Mouse (Mus musculus): Measurements from ENCODE around the gene Rptn. TPM values are rescaled to one million over a fixed set of nuclear protein-coding genes. Genes with fewer than 3 reads are reported as not detected.
A peak's percentile ranks its signal among the peaks of the same experiment; 100 is the strongest.

Gene Rptn
- not detected in 2 replicates for polyA plus RNA-seq (2014; fragmentation: Nextera tagmentation; extraction: Ambion mirVana)

GRCm38 (mm10) chr3:93393366-93393765 is at the start of gene Rptn:
Gene Rptn (plus strand): TSS chr3:93393699.
- H3K4me2 ChIP-seq (ENCODE audit: low read depth, low read length) = no peak within 1 kb of the TSS
- H3K4me1 ChIP-seq (ENCODE audit: control insufficient read depth, insufficient read depth, low read length) = no peaks in the 10 kb centered on the region
- H3K9me3 ChIP-seq (replicated peaks; ENCODE audit: control insufficient read depth, low read length) = no peaks in the 10 kb centered on the region
- H3K36me3 ChIP-seq (replicated peaks; ENCODE audit: control insufficient read depth, insufficient read depth, low read depth, low read length) = no peaks in the 10 kb centered on the region
- H3K27ac ChIP-seq (replicated peaks; ENCODE audit: low read depth, low read length) = no peak within 1 kb of the TSS
- ATAC-seq (replicated peaks; ENCODE audit: insufficient number of reproducible peaks, low FRiP score, low TSS enrichment, low read depth) (no peak), DNase-seq (ENCODE audit: low spot score) (no peak)
- H3K27me3 ChIP-seq (ENCODE audit: control insufficient read depth, insufficient read depth, low read length) = no peaks in the 10 kb centered on the region
- no peak within 1 kb of the TSS for H3K4me3 ChIP-seq (ENCODE audit: low read depth, low read length)
- no peak within 1 kb of the TSS for H3K9ac ChIP-seq (replicated peaks; ENCODE audit: low read length)
- 72% methylated on average over 2 of the region's 2 CpGs for WGBS

GRCm38 (mm10) chr3:93346896-93347295 is 46.6 kb upstream of the Rptn start:
- ATAC-seq (replicated peaks; ENCODE audit: insufficient number of reproducible peaks, low FRiP score, low TSS enrichment, low read depth) = no peak
- Histone ChIP-seq H3K36me3 (replicated peaks; ENCODE audit: control insufficient read depth, insufficient read depth, low read depth, low read length) (no peaks in the 10 kb centered on the region), H3K4me2 (ENCODE audit: low read depth, low read length) (no peak overlapping the region), H3K9ac (replicated peaks; ENCODE audit: low read length) (no peak overlapping the region), H3K27me3 (ENCODE audit: control insufficient read depth, insufficient read depth, low read length) (no peaks in the 10 kb centered on the region), H3K27ac (replicated peaks; ENCODE audit: low read depth, low read length) (no peak overlapping the region), H3K9me3 (replicated peaks; ENCODE audit: control insufficient read depth, low read length) (no peaks in the 10 kb centered on the region), H3K4me3 (ENCODE audit: low read depth, low read length) (no peak overlapping the region), H3K4me1 (ENCODE audit: control insufficient read depth, insufficient read depth, low read length) (no peaks in the 10 kb centered on the region)
- 62% methylated on average over 2 of the region's 2 CpGs for WGBS
- no peak for DNase-seq (ENCODE audit: low spot score)

GRCm38 (mm10) chr3:93360045-93360444 is 33.5 kb upstream of the Rptn start:
- no peaks in the 10 kb centered on the region for H3K27me3 ChIP-seq (ENCODE audit: control insufficient read depth, insufficient read depth, low read length)
- H3K9ac ChIP-seq (replicated peaks; ENCODE audit: low read length) = no peak overlapping the region
- no peak for ATAC-seq (replicated peaks; ENCODE audit: insufficient number of reproducible peaks, low FRiP score, low TSS enrichment, low read depth)
- H3K4me3 ChIP-seq (ENCODE audit: low read depth, low read length) = no peak overlapping the region
- 22% methylated on average over 7 of the region's 7 CpGs for WGBS
- H3K9me3 ChIP-seq (replicated peaks; ENCODE audit: control insufficient read depth, low read length) = no peaks in the 10 kb centered on the region
- no peaks in the 10 kb centered on the region for H3K4me1 ChIP-seq (ENCODE audit: control insufficient read depth, insufficient read depth, low read length)
- no peaks in the 10 kb centered on the region for H3K36me3 ChIP-seq (replicated peaks; ENCODE audit: control insufficient read depth, insufficient read depth, low read depth, low read length)
- H3K27ac ChIP-seq (replicated peaks; ENCODE audit: low read depth, low read length) = no peak overlapping the region
- peak; percentile 50 for DNase-seq (ENCODE audit: low spot score)
- H3K4me2 ChIP-seq (ENCODE audit: low read depth, low read length) = no peak overlapping the region

- DNase-seq (ENCODE audit: low spot score) (peak; percentile 78), ATAC-seq (replicated peaks; ENCODE audit: insufficient number of reproducible peaks, low FRiP score, low TSS enrichment, low read depth) (peak; percentile 53)
- H3K27me3 ChIP-seq (ENCODE audit: control insufficient read depth, insufficient read depth, low read length) = no peaks in the 10 kb centered on the region
- no peaks in the 10 kb centered on the region for H3K36me3 ChIP-seq (replicated peaks; ENCODE audit: control insufficient read depth, insufficient read depth, low read depth, low read length)
- no peak overlapping the region for H3K27ac ChIP-seq (replicated peaks; ENCODE audit: low read depth, low read length)
- no peak overlapping the region for H3K4me3 ChIP-seq (ENCODE audit: low read depth, low read length)
- H3K9me3 ChIP-seq (replicated peaks; ENCODE audit: control insufficient read depth, low read length) = no peaks in the 10 kb centered on the region
- H3K4me1 ChIP-seq (ENCODE audit: control insufficient read depth, insufficient read depth, low read length) = no peaks in the 10 kb centered on the region
- no peak overlapping the region for H3K9ac ChIP-seq (replicated peaks; ENCODE audit: low read length)
- WGBS = 12% methylated on average over 10 of the region's 10 CpGs
- no peak overlapping the region for H3K4me2 ChIP-seq (ENCODE audit: low read depth, low read length)
Observed at GRCm38 (mm10) chr3:93361933-93362574, 31.4 kb upstream of the Rptn start.

GRCm38 (mm10) chr3:93366966-93367575 is 26.4 kb upstream of the Rptn start:
- no peak overlapping the region for H3K4me3 ChIP-seq (ENCODE audit: low read depth, low read length)
- H3K27me3 ChIP-seq (ENCODE audit: control insufficient read depth, insufficient read depth, low read length) = no peaks in the 10 kb centered on the region
- DNase-seq (ENCODE audit: low spot score) = peak; percentile 17
- H3K4me2 ChIP-seq (ENCODE audit: low read depth, low read length) = no peak overlapping the region
- no peak overlapping the region for H3K9ac ChIP-seq (replicated peaks; ENCODE audit: low read length)
- 53% methylated on average over 3 of the region's 3 CpGs for WGBS
- ATAC-seq (replicated peaks; ENCODE audit: insufficient number of reproducible peaks, low FRiP score, low TSS enrichment, low read depth) = no peak
- H3K4me1 ChIP-seq (ENCODE audit: control insufficient read depth, insufficient read depth, low read length) = no peaks in the 10 kb centered on the region
- no peaks in the 10 kb centered on the region for H3K36me3 ChIP-seq (replicated peaks; ENCODE audit: control insufficient read depth, insufficient read depth, low read depth, low read length)
- H3K9me3 ChIP-seq (replicated peaks; ENCODE audit: control insufficient read depth, low read length) = no peaks in the 10 kb centered on the region
- H3K27ac ChIP-seq (replicated peaks; ENCODE audit: low read depth, low read length) = no peak overlapping the region

GRCm38 (mm10) chr3:93368171-93368570 is 25.3 kb upstream of the Rptn start:
- WGBS = 70% methylated on average over 1 of the region's 1 CpGs
- no peak overlapping the region for H3K4me3 ChIP-seq (ENCODE audit: low read depth, low read length)
- H3K36me3 ChIP-seq (replicated peaks; ENCODE audit: control insufficient read depth, insufficient read depth, low read depth, low read length) = no peaks in the 10 kb centered on the region
- ATAC-seq (replicated peaks; ENCODE audit: insufficient number of reproducible peaks, low FRiP score, low TSS enrichment, low read depth) = no peak
- DNase-seq (ENCODE audit: low spot score) = no peak
- H3K4me2 ChIP-seq (ENCODE audit: low read depth, low read length) = no peak overlapping the region
- no peak overlapping the region for H3K27ac ChIP-seq (replicated peaks; ENCODE audit: low read depth, low read length)
- H3K27me3 ChIP-seq (ENCODE audit: control insufficient read depth, insufficient read depth, low read length) = no peaks in the 10 kb centered on the region
- H3K4me1 ChIP-seq (ENCODE audit: control insufficient read depth, insufficient read depth, low read length) = no peaks in the 10 kb centered on the region
- no peaks in the 10 kb centered on the region for H3K9me3 ChIP-seq (replicated peaks; ENCODE audit: control insufficient read depth, low read length)
- no peak overlapping the region for H3K9ac ChIP-seq (replicated peaks; ENCODE audit: low read length)

GRCm38 (mm10) chr3:93373416-93373815 is 20.1 kb upstream of the Rptn start:
- Histone ChIP-seq H3K4me3 (ENCODE audit: low read depth, low read length) (no peak overlapping the region), H3K27me3 (ENCODE audit: control insufficient read depth, insufficient read depth, low read length) (no peaks in the 10 kb centered on the region), H3K4me2 (ENCODE audit: low read depth, low read length) (no peak overlapping the region), H3K9ac (replicated peaks; ENCODE audit: low read length) (no peak overlapping the region), H3K27ac (replicated peaks; ENCODE audit: low read depth, low read length) (no peak overlapping the region), H3K4me1 (ENCODE audit: control insufficient read depth, insufficient read depth, low read length) (no peaks in the 10 kb centered on the region), H3K36me3 (replicated peaks; ENCODE audit: control insufficient read depth, insufficient read depth, low read depth, low read length) (no peaks in the 10 kb centered on the region), H3K9me3 (replicated peaks; ENCODE audit: control insufficient read depth, low read length) (no peaks in the 10 kb centered on the region)
- DNase-seq (ENCODE audit: low spot score) (no peak), ATAC-seq (replicated peaks; ENCODE audit: insufficient number of reproducible peaks, low FRiP score, low TSS enrichment, low read depth) (no peak)
- WGBS = 72% methylated on average over 6 of the region's 6 CpGs

GRCm38 (mm10) chr3:93375196-93375595 is 18.3 kb upstream of the Rptn start:
- H3K4me3 ChIP-seq (ENCODE audit: low read depth, low read length) = no peak overlapping the region
- WGBS = 85% methylated on average over 1 of the region's 1 CpGs
- no peak for ATAC-seq (replicated peaks; ENCODE audit: insufficient number of reproducible peaks, low FRiP score, low TSS enrichment, low read depth)

More at GRCm38 (mm10) chr3:93375196-93375595, 18.3 kb upstream of the Rptn start:
- DNase-seq (ENCODE audit: low spot score) = no peak
- H3K4me2 ChIP-seq (ENCODE audit: low read depth, low read length) = no peak overlapping the region
- no peaks in the 10 kb centered on the region for H3K9me3 ChIP-seq (replicated peaks; ENCODE audit: control insufficient read depth, low read length)
- no peak overlapping the region for H3K27ac ChIP-seq (replicated peaks; ENCODE audit: low read depth, low read length)
- no peaks in the 10 kb centered on the region for H3K27me3 ChIP-seq (ENCODE audit: control insufficient read depth, insufficient read depth, low read length)
- H3K9ac ChIP-seq (replicated peaks; ENCODE audit: low read length) = no peak overlapping the region
- no peaks in the 10 kb centered on the region for H3K36me3 ChIP-seq (replicated peaks; ENCODE audit: control insufficient read depth, insufficient read depth, low read depth, low read length)
- H3K4me1 ChIP-seq (ENCODE audit: control insufficient read depth, insufficient read depth, low read length) = no peaks in the 10 kb centered on the region
